Mouse (Mus musculus) frontal cortex, postnatal 14 days (tissue): ENCODE measurements around the gene Appbp2.
"Not testable (repeated sequence)": the region's sequence is repeated elsewhere in the genome, so short reads cannot be mapped to it uniquely, and the experiment has no call there.

ENCODE experiments used
- DNase-seq, 2 experiments: peaks; one replicate each; pipeline ENCODE4 v3.0.0; 2022; ENCODE audit warnings: low spot score in 2 of 2

Gene Appbp2

DNA sequence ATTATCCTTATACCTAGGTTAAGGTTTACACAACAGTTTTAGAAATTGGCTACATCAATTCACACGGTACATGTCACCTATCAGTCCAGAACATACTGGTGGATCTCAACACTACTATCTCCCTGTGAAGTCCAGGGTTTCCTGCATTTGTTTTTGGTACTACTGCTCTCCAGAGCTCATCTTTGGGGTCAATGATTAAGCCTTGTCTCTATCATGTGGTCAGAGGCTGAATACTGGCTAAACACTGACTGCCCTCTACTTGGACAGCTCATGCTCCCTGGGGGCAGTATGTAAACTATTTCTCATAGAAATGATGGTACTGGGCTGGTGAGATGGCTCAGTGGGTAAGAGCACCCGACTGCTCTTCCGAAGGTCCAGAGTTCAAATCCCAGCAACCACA is 11.7 kb downstream of the Appbp2 start:
- no peak for DNase-seq

DNA sequence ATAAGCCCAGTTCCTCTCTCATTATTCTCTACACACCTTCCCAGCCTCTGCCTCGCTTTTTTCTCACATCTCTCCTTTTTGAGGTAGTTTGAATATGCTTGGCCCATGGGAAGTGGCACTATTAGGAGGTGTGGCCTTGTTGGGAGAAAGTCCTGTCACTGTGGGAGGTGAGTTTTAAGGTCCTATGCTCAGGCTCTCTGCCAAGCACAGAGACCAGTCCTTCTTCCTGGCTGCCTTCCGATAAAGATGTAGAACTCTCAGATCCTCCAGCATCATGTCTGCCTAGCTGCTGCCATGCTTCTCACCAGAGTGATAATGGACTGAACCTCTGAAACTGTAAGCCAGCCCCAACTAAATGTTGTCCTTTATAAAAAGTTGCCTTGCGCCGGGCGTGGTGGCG is 12.4 kb downstream of the Appbp2 start:
- DNase-seq: no peak

DNA sequence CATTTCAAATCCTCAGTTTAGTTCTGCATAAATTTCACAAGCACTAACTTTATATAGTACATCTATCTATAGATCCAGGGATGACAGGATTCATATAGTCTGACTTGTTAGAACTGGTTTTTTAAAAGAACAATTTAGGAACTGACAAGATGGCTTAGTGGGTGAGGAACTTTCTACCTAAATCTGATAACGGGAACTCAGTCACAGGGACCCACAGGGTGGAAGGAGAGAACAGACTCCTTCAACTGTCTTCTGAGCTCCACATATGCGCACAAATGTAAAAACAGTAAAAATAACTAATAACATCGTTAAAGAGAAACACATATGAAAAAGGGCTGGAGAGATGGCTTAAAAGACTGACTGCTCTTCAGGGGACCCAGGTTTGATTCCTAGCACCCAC is 15.9 kb downstream of the Appbp2 start:
- DNase-seq: no peak

DNA sequence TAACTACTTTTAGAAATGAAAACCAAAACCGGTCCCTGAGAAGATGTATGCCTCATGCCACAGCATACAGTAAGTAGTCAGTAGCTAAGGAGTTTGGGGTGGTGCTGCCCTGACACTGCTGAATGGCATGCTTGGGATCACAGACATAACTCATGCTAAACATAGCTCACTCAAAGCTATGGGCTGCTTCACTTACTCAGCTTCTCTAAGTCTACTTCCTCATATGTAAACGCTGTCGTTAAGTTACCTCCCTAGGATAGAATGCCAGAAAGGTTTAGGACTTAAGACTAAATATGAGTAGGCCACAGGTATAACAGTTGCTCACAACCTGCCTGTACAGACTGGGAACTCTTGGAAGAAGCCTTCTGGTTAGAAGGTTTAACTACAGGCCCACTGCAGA is 20.3 kb downstream of the Appbp2 start:
- no peak for DNase-seq

DNA sequence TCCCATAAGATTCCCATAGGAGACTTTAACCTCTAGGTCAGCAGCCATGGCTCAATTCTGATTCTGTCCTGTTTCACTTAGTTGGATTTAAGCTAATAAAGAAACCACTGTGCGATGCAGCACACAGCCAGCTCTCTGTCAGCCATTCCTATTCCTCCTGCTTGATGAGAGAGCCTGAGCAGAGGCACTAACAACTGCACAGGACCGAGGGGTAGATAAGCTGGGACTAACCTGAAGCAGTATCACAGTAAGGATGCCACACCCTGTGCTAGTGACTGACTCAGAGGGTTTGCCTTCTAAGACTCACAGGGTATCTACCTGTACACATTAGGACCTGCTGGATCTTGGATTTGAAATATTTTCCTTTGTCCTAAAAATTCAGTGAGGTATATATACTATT is 21.7 kb downstream of the Appbp2 start:
- DNase-seq: no peak

DNA sequence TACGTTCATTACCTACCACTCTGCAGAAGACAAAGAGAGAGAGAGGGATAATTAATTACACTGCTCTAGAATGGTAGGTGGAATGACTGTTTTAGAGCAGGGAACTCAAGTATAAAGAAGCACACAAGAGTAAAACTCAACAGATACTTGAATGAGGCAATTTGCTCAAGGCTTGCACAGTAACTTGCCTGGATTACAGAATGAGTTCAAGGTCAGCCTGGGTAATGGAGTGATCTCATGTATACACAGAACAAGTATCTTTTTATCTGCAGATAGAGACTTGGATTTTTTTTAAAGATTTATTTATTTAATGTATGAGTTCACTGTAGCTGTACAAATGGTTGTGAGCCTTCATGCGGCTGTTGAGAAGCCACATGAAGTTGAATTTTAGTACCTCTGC is 23.8 kb downstream of the Appbp2 start:
- DNase-seq: no peak

DNA sequence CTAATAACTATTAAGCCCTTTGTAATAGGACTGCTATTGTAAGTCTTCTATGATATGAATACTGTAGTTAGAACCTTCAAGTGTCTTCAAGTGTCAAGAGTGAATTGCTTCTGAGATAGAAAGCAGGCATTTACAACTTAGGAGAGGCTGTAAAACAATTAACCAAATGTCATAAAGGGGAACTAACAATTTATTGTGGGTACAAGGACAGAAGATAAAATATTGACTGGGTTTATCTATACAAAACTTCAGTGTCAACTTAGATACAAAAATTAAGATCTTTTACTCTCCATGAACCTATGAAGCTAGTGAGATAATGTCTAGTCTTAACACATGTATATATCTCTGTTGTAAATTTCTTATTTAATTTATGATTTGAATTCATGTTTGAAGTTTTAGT is 28.7 kb downstream of the Appbp2 start:
- no peak for DNase-seq

DNA sequence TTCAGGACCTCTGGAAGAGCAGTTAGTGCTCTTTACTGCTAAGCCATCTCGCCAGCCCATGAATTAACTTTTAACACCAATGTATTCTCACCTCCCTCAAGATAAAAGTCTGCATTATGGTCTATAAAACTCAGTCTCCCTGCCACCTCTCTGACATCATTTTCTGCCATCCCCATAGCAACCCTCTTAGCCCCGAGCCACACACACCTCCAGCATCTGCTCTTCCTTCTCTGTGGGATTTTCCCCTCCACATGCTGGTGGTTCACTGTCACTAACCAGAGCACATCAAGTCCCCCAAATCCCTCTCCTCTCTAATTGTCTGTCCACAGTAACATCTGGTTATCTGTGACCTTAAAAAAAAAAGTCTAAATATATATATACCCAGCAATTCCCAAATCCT is 36.0 kb downstream of the Appbp2 start:
- no peak for DNase-seq

DNA sequence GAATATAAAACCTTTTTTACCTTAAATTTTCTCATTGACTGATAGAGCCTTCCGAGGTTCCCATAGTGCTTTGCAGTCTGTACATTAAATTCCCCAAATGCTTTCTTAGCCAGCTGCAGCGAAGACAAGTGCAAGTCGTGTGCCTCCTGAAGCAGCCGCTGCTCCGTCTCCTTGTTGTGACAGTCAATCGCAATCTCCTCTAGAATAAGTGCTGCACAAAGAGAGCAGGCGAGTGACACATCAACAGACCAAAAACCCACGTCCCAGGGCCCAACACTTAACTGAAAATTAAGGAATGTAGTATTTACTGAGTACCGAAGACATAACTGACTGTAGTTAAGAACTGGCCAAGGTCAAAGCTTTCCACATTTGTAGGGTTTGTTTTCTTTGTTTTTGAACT is 38.9 kb downstream of the Appbp2 start:
- no peak for DNase-seq

DNA sequence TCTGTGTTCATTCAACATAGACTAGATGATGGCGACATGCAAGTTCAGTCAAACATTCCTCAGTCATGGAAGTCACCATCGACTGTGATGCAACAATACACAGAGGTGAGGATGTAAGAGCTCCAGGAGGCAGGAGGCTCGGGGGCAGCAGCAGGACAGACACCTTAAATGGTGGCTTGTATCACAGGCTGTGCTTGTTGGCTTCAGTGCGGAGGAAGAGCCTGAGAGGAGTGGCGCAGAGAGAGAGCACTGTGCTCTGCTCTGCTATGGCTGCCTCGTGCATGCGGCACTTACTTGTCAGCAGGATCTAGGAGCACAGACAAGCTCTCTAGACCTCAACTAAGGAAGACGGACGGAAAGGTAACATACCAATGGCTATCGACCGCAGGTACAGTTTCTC is 40.7 kb downstream of the Appbp2 start:
- DNase-seq: no peak

DNA sequence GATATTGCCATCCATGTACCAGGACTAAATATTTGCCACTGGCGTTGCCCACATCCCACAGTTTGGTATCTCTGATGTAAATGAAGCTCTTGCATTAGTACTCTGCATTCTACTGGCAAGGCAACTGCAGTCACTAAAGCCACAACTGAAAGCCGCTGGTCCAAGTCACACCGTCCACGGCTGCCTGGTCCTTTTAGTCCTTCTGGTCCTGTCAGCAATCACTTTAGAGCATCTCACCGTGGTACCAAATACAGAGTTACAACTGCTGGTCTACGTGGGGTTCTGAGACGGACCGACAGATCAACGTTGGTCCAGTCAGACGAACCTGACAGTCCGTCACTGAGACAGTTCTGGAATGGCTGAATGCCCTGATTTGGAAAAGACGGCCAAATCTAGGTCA is 44.2 kb downstream of the Appbp2 start:
- DNase-seq: no peak

DNA sequence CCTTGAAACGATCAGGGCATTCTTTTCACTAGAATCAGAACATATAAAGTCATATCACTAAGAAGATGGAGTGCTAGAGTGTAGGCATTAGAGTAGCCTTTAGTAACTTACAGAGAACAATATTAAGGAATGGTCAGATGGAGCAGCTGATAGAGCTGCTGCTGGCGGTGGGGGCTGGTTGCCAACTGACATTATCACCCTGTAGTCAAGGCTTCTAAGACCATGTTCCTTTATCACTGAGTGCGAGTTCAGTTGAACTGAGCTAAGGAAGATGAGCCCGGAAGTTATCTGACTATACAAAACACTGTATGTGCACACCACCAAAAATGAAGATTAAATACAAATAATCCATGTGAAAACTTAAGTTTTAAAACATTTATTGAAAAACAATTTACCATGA is 45.8 kb downstream of the Appbp2 start:
- no peak for DNase-seq

DNA sequence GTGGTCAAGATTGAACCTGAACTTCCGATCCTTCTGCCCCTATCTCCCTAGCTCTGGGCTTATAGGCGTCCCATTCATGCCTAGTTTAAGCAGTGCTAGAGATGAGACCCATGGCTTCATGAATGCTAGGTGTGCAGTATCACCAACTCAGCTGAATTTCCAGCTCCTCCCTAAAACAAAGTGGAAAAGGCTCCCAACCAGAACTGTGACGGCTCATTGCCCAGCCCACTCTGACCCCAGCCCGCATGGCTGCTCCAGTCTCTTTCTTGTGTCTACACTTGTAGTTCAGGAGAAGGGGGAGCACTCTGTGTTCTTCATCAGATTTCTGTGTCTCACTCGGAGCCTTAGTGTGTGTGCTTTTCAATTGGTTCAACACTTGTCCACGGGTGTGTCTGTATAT is 50.1 kb downstream of the Appbp2 start:
- DNase-seq: no peak

DNA sequence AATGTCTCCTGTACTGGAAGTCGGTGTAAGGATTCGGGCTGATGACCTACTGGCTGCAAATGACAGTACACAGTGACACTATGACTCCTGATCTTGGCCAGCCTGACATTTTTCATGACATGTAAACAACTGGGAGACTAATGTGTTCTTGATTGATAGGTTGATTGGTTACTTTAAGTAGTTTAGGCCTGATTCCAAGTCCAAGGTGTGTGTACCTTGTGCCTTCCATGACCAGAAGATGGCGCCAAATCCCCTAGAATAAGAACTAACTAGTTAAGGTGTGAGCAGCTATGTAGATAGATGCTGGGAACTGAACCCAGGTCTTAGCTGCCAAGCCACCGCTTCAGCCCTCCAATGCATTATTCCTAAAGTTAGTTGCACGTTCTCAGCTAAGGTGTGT is 50.8 kb downstream of the Appbp2 start:
- no peak for DNase-seq

DNA sequence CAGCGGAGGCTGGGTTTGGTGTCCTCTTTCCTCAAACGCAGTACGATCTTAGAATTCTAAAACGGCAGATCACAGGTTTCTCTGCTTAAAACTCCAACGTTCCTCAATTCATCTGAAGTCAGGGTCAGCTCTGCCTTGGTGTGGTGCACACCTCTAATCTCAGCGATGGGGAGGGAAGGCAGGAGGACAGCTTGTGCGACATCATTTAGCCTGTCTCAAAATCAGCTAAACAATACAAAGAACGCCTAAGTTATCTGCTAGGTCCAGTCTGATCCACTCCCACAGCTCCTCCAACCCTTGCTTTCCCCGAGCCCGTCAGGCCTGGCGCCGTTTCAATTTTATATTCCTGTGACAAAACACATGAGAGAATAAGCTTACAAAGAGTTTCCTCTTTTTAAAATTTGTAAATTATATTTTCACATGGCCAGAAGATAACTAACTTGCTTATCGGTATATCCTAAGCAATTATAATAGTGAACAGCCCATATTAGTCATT is 51.6 kb downstream of the Appbp2 start:
- DNase-seq: no peak

DNA sequence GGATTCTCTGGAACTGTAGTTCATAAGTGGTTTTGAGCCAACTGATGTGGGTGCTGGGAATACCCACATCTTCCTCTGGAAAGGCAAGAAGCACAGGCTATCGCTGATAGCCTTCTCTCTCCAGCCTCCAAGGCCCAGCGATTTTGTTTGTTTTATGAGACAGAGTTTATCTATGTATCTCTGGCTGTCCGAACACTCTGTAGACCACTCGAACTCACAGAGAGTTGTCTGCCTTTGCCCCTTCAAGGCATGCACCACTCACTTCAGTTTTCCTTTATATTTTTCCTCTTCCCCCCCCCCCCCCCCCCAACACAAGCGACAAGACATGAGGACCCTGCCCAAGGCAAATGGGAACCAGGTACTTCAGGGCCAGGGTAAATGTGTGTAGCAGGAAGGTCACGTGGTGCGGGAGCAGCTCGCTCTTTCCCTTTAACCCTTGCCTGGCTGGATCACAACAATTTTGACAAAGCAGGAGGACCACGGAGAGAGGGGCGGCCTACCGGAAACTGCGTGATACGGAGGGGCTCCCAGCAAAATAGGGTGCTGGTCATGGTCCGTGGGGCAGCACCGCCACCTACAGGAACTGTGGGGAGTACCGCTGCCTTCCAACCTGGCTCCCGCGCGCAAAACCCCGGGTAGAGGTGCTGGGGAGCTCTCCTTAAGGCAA is 52.2 kb downstream of the Appbp2 start:
- DNase-seq: peak; percentile 49 to 72

DNA sequence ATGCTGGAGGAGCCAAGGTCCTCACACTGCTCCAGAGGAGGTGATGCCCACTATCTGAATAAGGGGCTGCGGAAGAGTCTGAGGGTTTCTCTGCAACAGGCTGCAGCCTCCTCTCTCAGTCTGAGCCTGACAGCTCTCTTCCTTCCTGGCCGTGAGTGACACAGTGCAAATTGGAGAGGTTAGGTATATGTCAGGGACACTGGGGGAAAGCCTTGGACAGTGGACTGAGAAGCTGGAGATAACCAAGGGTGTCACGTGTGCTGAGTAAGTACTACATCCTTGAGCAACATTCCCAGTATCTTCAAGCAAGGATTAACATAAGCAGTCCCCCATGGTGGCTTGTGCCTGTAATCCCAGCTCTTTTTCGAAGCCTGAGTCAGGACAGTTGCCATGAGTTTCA is 56.5 kb downstream of the Appbp2 start:
- no peak for DNase-seq

DNA sequence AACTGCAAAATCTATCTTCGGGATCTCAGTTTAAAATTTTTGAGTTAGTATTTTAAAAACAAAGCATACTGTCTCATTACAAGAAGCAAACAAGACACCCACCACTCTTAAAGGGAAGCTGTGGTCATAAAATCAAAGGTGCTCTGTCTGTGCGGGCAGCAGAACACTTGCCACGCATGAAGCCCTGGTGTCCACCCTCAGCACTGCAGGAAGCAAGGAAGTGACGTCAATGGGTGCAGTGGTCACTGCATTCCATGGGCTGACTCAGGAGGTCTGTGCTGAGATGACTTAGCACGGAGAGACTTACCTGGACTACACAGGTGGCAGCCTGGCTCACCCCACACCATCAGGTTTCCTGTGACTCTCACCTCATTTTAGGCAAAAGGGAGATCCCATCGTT is 57.2 kb downstream of the Appbp2 start:
- DNase-seq: no peak

DNA sequence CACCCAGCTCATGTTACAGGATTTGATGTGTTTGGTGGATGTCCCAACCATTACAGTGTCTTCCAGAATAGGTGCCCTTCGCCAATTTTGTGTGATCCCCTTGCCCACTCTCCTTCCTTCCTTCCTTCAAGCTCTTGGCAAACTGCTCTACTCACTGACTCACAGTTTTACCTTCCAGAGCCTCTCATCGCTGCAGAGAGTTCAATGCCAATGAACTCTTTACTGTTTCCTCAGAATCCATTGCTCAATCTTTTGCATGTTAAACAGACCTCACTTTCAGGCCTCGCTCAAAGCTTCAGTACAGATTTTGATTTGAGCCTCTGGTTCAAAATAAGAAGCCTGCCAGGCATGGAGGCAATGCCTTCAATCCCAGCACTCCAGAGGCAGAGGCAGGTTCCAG is 59.0 kb downstream of the Appbp2 start:
- no peak for DNase-seq

DNA sequence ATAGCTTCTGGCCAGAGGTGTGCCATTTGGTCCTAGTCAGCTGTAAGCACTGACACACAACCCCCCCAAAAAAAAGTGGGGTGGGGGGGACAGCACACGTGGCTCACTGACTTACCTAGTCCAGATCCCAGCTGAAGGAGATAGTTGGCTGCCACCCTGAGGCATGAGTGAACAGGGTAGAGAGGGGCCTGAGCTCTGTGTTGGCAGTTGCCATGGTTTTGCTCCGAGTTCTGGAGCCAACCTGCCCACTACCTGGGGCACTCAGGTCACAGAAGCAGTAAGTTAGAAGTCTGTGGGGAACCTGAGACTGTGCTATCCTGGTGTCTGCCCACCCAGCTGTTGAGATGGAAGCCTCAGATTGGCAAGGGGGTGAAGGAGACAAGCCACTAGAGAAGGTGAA is 64.1 kb downstream of the Appbp2 start:
- DNase-seq: no peak

DNA sequence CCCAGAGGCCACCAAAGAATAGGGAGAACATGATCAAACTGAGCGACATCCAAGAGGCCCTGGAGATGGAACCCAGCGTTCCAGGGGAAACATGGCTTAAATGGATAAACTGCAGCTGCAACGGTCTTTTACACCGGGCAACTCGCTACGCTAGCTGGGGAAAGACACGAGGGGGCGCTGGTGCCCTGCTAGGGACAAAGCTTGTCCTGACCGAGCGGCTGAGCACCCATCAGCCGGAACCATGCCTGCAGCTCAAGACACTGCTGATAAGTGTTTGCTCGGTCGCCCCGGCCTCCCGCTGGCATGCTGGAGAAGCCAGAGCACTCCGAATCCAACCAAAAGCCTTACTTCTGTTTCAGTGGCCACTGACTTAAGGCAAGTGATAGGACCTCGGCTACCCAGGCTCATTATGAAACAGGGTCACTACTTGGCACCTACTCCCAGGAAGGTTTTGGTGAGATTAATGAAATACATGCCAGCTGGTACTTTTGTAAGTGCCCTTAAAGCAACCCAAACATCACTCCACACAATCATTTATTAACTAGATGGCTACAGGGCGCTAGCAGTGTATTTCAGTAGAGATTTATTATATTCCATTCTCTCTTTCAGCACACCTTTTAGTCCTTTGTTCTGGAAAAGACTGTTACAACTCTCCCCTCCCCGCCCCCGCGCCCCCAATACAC is 64.7 kb downstream of the Appbp2 start, which contains the start of gene 1700125H20Rik:
1700125H20Rik (plus strand) TSS at position 347 of the 683 bp plus-strand sequence.
- peak; percentile 45 to 83 for DNase-seq

DNA sequence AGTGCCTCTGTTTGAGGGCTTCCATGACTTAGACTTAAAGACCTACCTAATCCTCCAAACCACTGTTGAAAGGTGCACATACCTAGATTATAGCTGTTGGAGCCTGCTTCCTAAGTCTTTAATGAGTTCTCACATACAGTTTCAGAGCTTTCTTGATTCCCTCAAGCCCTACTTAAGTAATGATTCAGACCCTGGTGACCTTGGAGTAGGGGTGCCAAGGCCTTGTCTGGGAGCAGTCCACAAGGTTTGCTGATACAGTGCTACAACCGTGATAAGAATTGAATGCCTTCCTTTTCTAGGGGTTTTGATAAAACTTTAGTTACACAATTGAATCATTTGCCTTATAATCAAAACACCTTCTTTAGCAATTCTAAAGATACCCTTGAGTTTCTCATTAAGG is 67.4 kb downstream of the Appbp2 start:
- no peak for DNase-seq

DNA sequence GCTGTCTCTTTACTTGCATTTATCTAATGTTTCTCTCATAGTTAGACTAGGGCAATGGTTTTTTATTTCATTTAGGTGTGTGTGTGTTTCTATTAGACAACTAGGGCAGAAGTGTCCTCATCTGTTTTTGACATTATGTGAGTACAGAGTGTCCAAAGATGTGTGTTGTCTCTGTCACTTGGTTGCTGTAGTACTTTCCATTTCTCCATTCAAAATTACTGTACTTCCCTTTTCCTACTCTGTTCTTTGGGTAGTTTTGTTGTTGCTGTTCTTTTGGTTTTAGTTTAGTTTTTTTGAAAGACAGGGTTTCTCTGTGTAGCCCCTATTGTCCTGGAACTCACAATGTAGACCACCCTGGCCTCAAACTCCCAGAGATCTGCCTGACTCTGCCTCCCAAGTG is 70.6 kb downstream of the Appbp2 start:
- DNase-seq: no peak

DNA sequence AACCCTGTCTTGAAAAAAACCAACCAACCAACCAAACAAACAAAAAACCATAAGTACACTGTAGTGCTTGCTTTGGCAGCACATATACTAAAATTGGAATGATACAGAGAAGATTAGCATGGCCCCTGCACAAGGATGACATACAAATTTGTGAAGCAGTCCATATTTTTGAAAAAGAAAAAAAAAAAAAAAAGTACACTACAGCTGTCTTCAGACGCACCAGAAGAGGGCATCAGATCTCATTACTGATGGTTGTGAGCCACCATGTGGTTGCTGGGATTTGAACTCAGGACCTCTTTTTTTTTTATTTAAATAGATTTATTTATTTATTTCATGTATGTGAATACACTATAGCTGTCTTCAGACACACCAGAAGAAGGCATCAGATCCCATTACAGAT is 71.9 kb downstream of the Appbp2 start:
- not testable (repeated sequence) for DNase-seq
